Mouse (Mus musculus) testis, postnatal 10 days (tissue): ENCODE results near the gene Tmem210.
A peak's percentile ranks its signal among the peaks of the same experiment; 100 is the strongest.

Source experiments
- DNase-seq: peaks from one replicate; pipeline ENCODE4 v3.0.0; 2021; ENCODE audit warnings: low spot score

Gene Tmem210

GRCm38 (mm10) chr2:25297093-25297492 lies 9.1 kb downstream of the Tmem210 start:
- no peak for DNase-seq

GRCm38 (mm10) chr2:25298046-25298445 lies 10.1 kb downstream of the Tmem210 start:
- DNase-seq: no peak

GRCm38 (mm10) chr2:25303452-25303851 lies 15.5 kb downstream of the Tmem210 start:
- DNase-seq: no peak

GRCm38 (mm10) chr2:25303931-25304656 lies 16.1 kb downstream of the Tmem210 start:
- DNase-seq: no peak

GRCm38 (mm10) chr2:25304657-25305541 lies 17.0 kb downstream of the Tmem210 start:
- DNase-seq: peak; percentile 67

- no peak for DNase-seq
These were observed 17.8 kb downstream of the Tmem210 start for GRCm38 (mm10) chr2:25305587-25306359.

- DNase-seq: no peak
These were observed 22.2 kb downstream of the Tmem210 start for GRCm38 (mm10) chr2:25310180-25310579.

GRCm38 (mm10) chr2:25310969-25311368 lies 23.0 kb downstream of the Tmem210 start:
- no peak for DNase-seq

- DNase-seq: no peak
These were observed 23.5 kb downstream of the Tmem210 start for GRCm38 (mm10) chr2:25311491-25311891.

GRCm38 (mm10) chr2:25318119-25318966 lies 30.4 kb downstream of the Tmem210 start:
- DNase-seq: no peak

- peak; percentile 85 for DNase-seq
These were observed 31.2 kb downstream of the Tmem210 start, which contains the start of gene Grin1 for GRCm38 (mm10) chr2:25318971-25319773. TSS of gene Grin1 (minus strand) at chr2:25319187.

GRCm38 (mm10) chr2:25320084-25320483 lies 32.1 kb downstream of the Tmem210 start:
- DNase-seq: no peak

- no peak for DNase-seq
These were observed 38.1 kb downstream of the Tmem210 start for GRCm38 (mm10) chr2:25326036-25326435.

GRCm38 (mm10) chr2:25328440-25328839 lies 40.5 kb downstream of the Tmem210 start:
- DNase-seq: no peak

GRCm38 (mm10) chr2:25331470-25331869 lies 43.5 kb downstream of the Tmem210 start:
- no peak for DNase-seq

- DNase-seq: peak; percentile 100
These were observed 44.6 kb downstream of the Tmem210 start, which contains the start of gene Man1b1 for GRCm38 (mm10) chr2:25332286-25333160. TSS of gene Man1b1 (plus strand) at chr2:25332338.

- DNase-seq: no peak
These were observed 45.6 kb downstream of the Tmem210 start for GRCm38 (mm10) chr2:25333569-25333968.

GRCm38 (mm10) chr2:25338303-25338702 lies 50.4 kb downstream of the Tmem210 start:
- no peak for DNase-seq
